Mouse (Mus musculus) liver, adult 2 months (tissue): Measurements from ENCODE around the gene Csnk2b. TPM values are rescaled to one million over a fixed set of nuclear protein-coding genes. Genes with fewer than 3 reads are reported as not detected.

ENCODE experiments used
- DNase-seq: peaks from one replicate; pipeline ENCODE4 v3.0.0-alpha.2; 2011; ENCODE audit warnings: low read depth, low spot score; ENCODE audit errors: extremely low read depth
- H3K27ac ChIP-seq: fragments of 200-500 bp; replicated peaks from 2 replicates; pipeline ENCODE4 v1.5.1; 2012; ENCODE audit warnings: low read depth, mild to moderate bottlenecking, control low read depth, inconsistent platforms, low read length; ENCODE audit not compliant: insufficient read depth
- H3K27me3 ChIP-seq: fragments of 200-500 bp; 2 replicates; pipeline ENCODE4 v1.6.1; 2012; ENCODE audit warnings: mild to moderate bottlenecking, moderate library complexity, low read length, inconsistent platforms; ENCODE audit not compliant: control insufficient read depth, insufficient read depth
- H3K36me3 ChIP-seq: fragments of 200-500 bp; 2 replicates; pipeline ENCODE4 v1.6.1; 2012; ENCODE audit warnings: low read length, inconsistent platforms; ENCODE audit not compliant: control insufficient read depth, insufficient read depth
- H3K4me1 ChIP-seq: fragments of 200-500 bp; 2 replicates; pipeline ENCODE4 v1.6.1; 2011; ENCODE audit warnings: low read length; ENCODE audit not compliant: control insufficient read depth, insufficient read depth
- H3K4me3 ChIP-seq: fragments of 200-500 bp; 2 replicates; pipeline ENCODE4 v1.5.1; 2011; ENCODE audit warnings: low read depth, mild to moderate bottlenecking, control low read depth, low read length, moderate library complexity; ENCODE audit not compliant: insufficient read depth
- H3K79me2 ChIP-seq: fragments of 200-500 bp; 2 replicates; pipeline ENCODE4 v1.6.1; 2012; ENCODE audit warnings: inconsistent platforms, mild to moderate bottlenecking, low read length, moderate library complexity; ENCODE audit not compliant: control insufficient read depth, insufficient read depth
- H3K9ac ChIP-seq: fragments of 200-500 bp; 2 replicates; pipeline ENCODE4 v1.6.1; 2012; ENCODE audit warnings: low read depth, mild to moderate bottlenecking, control low read depth, inconsistent platforms, low read length
- CTCF ChIP-seq: fragments of 200-500 bp; IDR thresholded peaks from 2 replicates; pipeline ENCODE4 v1.5.1; 2011; ENCODE audit warnings: low read depth, low read length, control low read depth
- POLR2A ChIP-seq: fragments of 200-500 bp; IDR thresholded peaks from 2 replicates; pipeline ENCODE4 v1.6.1; 2011; ENCODE audit warnings: low read length, control low read depth; ENCODE audit not compliant: insufficient read depth; ENCODE audit errors: extremely low read depth
- WGBS: fragments of 180-500 bp; shearing (Covaris S2); methylation state at CpG from one replicate; pipeline ENCODE4 v1.1.7; 2018; 5-methylcytosine and 5-hydroxymethylcytosine counted together
- polyA plus RNA-seq: library from polyadenylated mRNA; depleted of rRNA; stranded (reverse); fragments of >200 nt; gene quantifications from 2 replicates; pipeline ENCODE4 v1.2.3, GENCODE M21; 2012; rRNA removed
- total RNA-seq: library from RNA; depleted of rRNA; stranded (reverse); fragments of >200 nt; gene quantifications from 2 replicates; pipeline ENCODE4 v1.2.3, GENCODE M21; 2014; rRNA removed

Gene Csnk2b
- total RNA-seq (60.9 and 111 TPM in 2 replicates), polyA plus RNA-seq (215 and 228 TPM in 2 replicates)

- peak; percentile 54 for DNase-seq
- Histone ChIP-seq H3K4me1 (peaks cover 16% of the 10 kb centered on the region), H3K36me3 (peaks cover 19% of the 10 kb centered on the region; the same call in 1 of the 2 replicates), H3K27ac (peak within 1 kb of the TSS; percentile 84), H3K79me2 (peaks cover 12% of the 10 kb centered on the region), H3K4me3 (peak within 1 kb of the TSS; percentile 85), H3K27me3 (no peaks in the 10 kb centered on the region), H3K9ac (peak within 1 kb of the TSS; percentile 97)
- TF ChIP-seq CTCF (peak; percentile 16; the same call in 1 of the 2 replicates), POLR2A (no peak)
- WGBS: 0% methylated on average over 19 of the region's 19 CpGs
Measured at GRCm38 (mm10) chr17:35121871-35122303, at the start of gene Csnk2b. TSS of gene Csnk2b (minus strand) at chr17:35122053.

GRCm38 (mm10) chr17:35168541-35169207 is 46.8 kb upstream of the Csnk2b start:
- Histone ChIP-seq H3K27me3 (no peaks in the 10 kb centered on the region), H3K36me3 (no peaks in the 10 kb centered on the region), H3K27ac (no peak overlapping the region), H3K4me3 (no peak overlapping the region), H3K79me2 (peaks cover 9% of the 10 kb centered on the region; the same call in 1 of the 2 replicates), H3K4me1 (peaks cover 3% of the 10 kb centered on the region), H3K9ac (no peak overlapping the region)
- no peak for TF ChIP-seq CTCF
- TF ChIP-seq POLR2A: no peak
- peak; percentile 57 for DNase-seq
- WGBS: 18% methylated on average over 4 of the region's 4 CpGs

- Histone ChIP-seq H3K4me1 (peaks cover 5% of the 10 kb centered on the region), H3K4me3 (no peak overlapping the region), H3K36me3 (no peaks in the 10 kb centered on the region), H3K27me3 (no peaks in the 10 kb centered on the region), H3K27ac (no peak overlapping the region), H3K79me2 (peaks cover 12% of the 10 kb centered on the region; the same call in 1 of the 2 replicates), H3K9ac (no peak overlapping the region)
- no peak for TF ChIP-seq CTCF
- TF ChIP-seq POLR2A: no peak
- whole genome bisulfite sequencing: 84% methylated on average over 7 of the region's 7 CpGs
- DNase-seq: no peak
Measured at GRCm38 (mm10) chr17:35167794-35168193, 45.9 kb upstream of the Csnk2b start.

DNA sequence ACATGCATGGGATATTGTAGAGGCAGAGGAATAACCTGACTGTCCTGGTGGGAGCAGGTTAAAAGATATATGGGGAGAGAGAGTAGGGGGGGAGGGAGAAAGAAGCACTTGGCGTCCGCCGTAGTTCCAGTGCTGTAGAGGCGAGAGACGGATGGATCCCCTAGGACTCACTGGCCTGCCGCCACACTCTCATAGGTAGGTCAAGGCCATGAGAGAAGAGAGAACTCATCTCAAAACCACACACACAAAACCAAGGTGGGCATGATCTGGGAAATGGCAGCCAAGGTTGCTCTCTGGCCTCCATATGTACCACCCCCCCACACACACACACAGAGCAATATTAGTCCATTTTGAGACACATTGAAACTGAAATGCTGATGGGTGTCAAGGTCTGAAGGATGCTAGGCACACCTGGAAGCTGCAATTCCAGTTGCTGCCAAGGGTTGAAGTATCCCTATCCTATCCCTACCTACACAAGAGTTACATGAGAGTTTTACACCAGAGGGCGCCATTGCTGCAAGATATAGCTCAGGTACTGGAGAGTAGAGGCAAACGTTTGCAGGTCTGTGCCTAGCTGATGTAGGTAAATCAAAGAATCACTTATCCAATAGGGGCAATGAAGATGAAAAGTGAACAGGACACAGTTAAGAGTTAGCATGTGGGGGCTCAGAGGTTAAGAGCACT is 44.6 kb upstream of the Csnk2b start:
- peak; percentile 64 for DNase-seq
- H3K4me1 ChIP-seq: peaks cover 5% of the 10 kb centered on the region
- no peak overlapping the region for H3K4me3 ChIP-seq
- H3K79me2 ChIP-seq: peaks cover 22% of the 10 kb centered on the region
- H3K27ac ChIP-seq: no peak overlapping the region
- peaks cover 6% of the 10 kb centered on the region for H3K36me3 ChIP-seq
- no peak overlapping the region for H3K9ac ChIP-seq
- 77% methylated on average over 8 of the region's 8 CpGs for WGBS
- TF ChIP-seq POLR2A (no peak), CTCF (peak; percentile 50; the same call in 1 of the 2 replicates)
- no peaks in the 10 kb centered on the region for H3K27me3 ChIP-seq

GRCm38 (mm10) chr17:35165451-35166155 is 43.8 kb upstream of the Csnk2b start:
- no peak overlapping the region for H3K27ac ChIP-seq
- H3K4me3 ChIP-seq: no peak overlapping the region; the same call in 1 of the 2 replicates
- peaks cover 5% of the 10 kb centered on the region for H3K4me1 ChIP-seq
- no peak for DNase-seq
- H3K27me3 ChIP-seq: no peaks in the 10 kb centered on the region
- H3K36me3 ChIP-seq: peaks cover 13% of the 10 kb centered on the region
- H3K79me2 ChIP-seq: peaks cover 26% of the 10 kb centered on the region
- 26% methylated on average over 12 of the region's 12 CpGs for WGBS
- no peak overlapping the region for H3K9ac ChIP-seq
- TF ChIP-seq POLR2A (no peak), CTCF (no peak)
